21 mouse cellular contexts compared by ENCODE assay signal in the genomic region with DNA sequence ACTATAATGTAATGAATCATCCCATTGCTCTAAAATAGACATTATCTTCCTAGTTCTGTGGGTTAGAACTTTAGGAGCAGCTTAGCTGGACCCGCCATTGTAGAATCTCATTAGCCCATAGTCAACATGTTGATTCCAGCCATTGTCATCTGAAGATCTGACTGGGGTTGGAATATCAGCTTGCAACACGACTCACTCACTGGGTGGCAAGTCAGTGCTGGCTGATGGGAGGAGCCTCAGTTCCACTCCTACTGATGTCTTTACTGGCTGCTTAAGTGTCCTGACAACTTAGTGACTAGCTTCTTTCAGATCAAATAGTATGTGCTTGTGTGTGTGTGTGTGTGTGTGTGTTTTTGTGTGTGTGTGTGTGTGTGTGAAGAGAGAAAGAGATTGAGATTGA.
"Had no signal": no experiment of that assay in that cellular context is flagged by ENCODE, and none has a peak within 500 bp of the region (broad histone marks: within the 10 kb centered on the region; RNA-seq: fewer than 3 reads in every experiment).

No protein-coding gene starts in this region.

- H3K4me2 ChIP-seq: kidney, embryonic 15.5 days; limb, embryonic 12.5 days; limb, embryonic 15.5 days; liver, embryonic 11.5 days; lung, embryonic 15.5 days; neural tube, embryonic 13.5 days; stomach, embryonic 15.5 days had no signal

- H3K27me3 ChIP-seq: kidney, embryonic 15.5 days; limb, embryonic 12.5 days; limb, embryonic 15.5 days; lung, embryonic 15.5 days; megakaryocyte, embryonic 14.5 days; neural tube, embryonic 13.5 days; stomach, embryonic 15.5 days had no signal

- DNase-seq: kidney, adult 8-10 months; kidney, postnatal 10 days; kidney, postnatal 36 days; left cerebral cortex, postnatal 4 days; lung, adult 18-20 months; lung, postnatal 10 days; lung, postnatal 36 days; midbrain, embryonic 14.5 days; retina, postnatal 1 day; spleen, adult 18-20 months; thymus, postnatal 25 days had no signal

- H3K4me3 ChIP-seq: kidney, embryonic 15.5 days; limb, embryonic 12.5 days; limb, embryonic 15.5 days; lung, embryonic 15.5 days; megakaryocyte, embryonic 14.5 days; midbrain, embryonic 10.5 days; neural tube, embryonic 13.5 days; stomach, embryonic 15.5 days had no signal

- H3K36me3 ChIP-seq: lung, embryonic 15.5 days had no signal

- H3K9ac ChIP-seq: kidney, embryonic 15.5 days; limb, embryonic 12.5 days; limb, embryonic 15.5 days; liver, embryonic 14.5 days; lung, embryonic 15.5 days; neural tube, embryonic 13.5 days; stomach, embryonic 15.5 days had no signal

- H3K27ac ChIP-seq: kidney, embryonic 15.5 days; limb, embryonic 12.5 days; limb, embryonic 15.5 days; liver, embryonic 14.5 days; lung, embryonic 15.5 days; midbrain, embryonic 10.5 days; neural tube, embryonic 13.5 days; stomach, embryonic 15.5 days had no signal

- H3K4me1 ChIP-seq: kidney, embryonic 15.5 days; limb, embryonic 12.5 days; limb, embryonic 15.5 days; lung, embryonic 15.5 days; neural tube, embryonic 13.5 days; stomach, embryonic 15.5 days had no signal

- H3K9me3 ChIP-seq: kidney, embryonic 15.5 days; limb, embryonic 12.5 days; limb, embryonic 15.5 days; lung, embryonic 15.5 days; megakaryocyte, embryonic 14.5 days; midbrain, embryonic 10.5 days; neural tube, embryonic 13.5 days; stomach, embryonic 15.5 days had no signal
